Mouse (Mus musculus) bone marrow macrophage, adult 2 months (primary cell): ENCODE measurements around the gene Hnf1b.

Experiments used
- CTCF ChIP-seq: IDR thresholded peaks from 2 replicates; pipeline ENCODE4 v1.5.1; 2012; ENCODE audit warnings: low read depth, mild to moderate bottlenecking, low read length, moderate library complexity
- POLR2A ChIP-seq: IDR thresholded peaks from 2 replicates; pipeline ENCODE4 v1.6.1; 2012; ENCODE audit warnings: mild to moderate bottlenecking, low read depth, low read length, borderline replicate concordance

DNA sequence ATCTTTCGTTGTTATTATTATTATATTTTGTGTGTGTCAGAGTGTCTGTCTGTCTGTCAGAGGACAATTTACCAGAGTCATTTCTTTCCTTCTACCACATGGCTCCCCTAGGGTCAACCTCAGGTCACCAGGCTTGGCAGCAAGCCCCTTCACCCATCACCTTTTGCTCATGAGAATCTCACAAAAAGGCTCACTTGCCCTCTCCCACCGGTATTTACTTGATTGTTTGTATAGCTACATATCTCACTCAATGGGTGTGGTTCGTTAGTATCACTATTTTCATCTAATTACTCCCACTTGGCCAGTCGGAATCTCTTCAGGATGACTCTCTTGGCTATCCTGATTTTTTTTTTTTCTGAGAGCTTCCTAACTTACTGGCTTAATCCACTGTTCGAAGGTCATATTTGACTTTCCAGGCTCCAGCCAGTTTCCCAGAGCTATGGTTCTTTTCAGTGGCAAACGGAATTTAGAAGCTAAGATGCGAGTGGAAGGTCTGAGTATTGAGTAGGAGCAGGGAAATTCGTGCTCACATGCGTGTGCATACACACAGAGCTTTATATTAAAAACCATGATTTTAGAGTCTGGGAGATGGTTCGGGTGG lies 82.7 kb downstream of the Hnf1b start:
- TF ChIP-seq POLR2A = no peak
- no peak for TF ChIP-seq CTCF
